Mouse (Mus musculus) neural tube, embryonic 11.5 days (tissue): ENCODE results near the gene Rfpl4. TPM values are rescaled to one million over a fixed set of nuclear protein-coding genes. Genes with fewer than 3 reads are reported as not detected.
"Not testable (repeated sequence)": the region's sequence is repeated elsewhere in the genome, so short reads cannot be mapped to it uniquely, and the experiment has no call there.

Experiments used
- ATAC-seq: fragments of 200-750 bp; cut with Nextera tagmentation; 2 replicates; pipeline ENCODE4 v1.8.0; 2017; ENCODE audit warnings: moderate number of reproducible peaks, mild to moderate bottlenecking, moderate TSS enrichment, moderate library complexity; ENCODE audit not compliant: insufficient read depth, low FRiP score, low TSS enrichment
- DNase-seq: peaks from one replicate; pipeline ENCODE4 v3.0.0-alpha.2; 2015; ENCODE audit warnings: low spot score
- H3K27ac ChIP-seq: fragments of 300-500 bp; sonication (generic); 2 replicates; pipeline ENCODE4 v1.5.1; 2014; ENCODE audit warnings: low read depth, mild to moderate bottlenecking, low read length
- H3K27me3 ChIP-seq: fragments of 300-500 bp; sonication (generic); 2 replicates; pipeline ENCODE4 v1.6.1; 2014; ENCODE audit warnings: mild to moderate bottlenecking, low read length, mixed read lengths; ENCODE audit not compliant: control insufficient read depth, insufficient read depth
- H3K36me3 ChIP-seq: fragments of 300-500 bp; sonication (generic); 2 replicates; pipeline ENCODE4 v1.6.1; 2014; ENCODE audit warnings: mild to moderate bottlenecking, low read length, moderate library complexity, mixed read lengths; ENCODE audit not compliant: control insufficient read depth, insufficient read depth
- H3K4me1 ChIP-seq: fragments of 300-500 bp; sonication (generic); 2 replicates; pipeline ENCODE4 v1.6.1; 2014; ENCODE audit warnings: low read length, mixed read lengths; ENCODE audit not compliant: control insufficient read depth, insufficient read depth
- H3K4me2 ChIP-seq: fragments of 300-500 bp; sonication (generic); 2 replicates; pipeline ENCODE4 v1.6.1; 2014; ENCODE audit warnings: low read depth, mild to moderate bottlenecking, moderate library complexity
- H3K4me3 ChIP-seq: fragments of 300-500 bp; sonication (generic); 2 replicates; pipeline ENCODE4 v1.5.1; 2014; ENCODE audit warnings: low read depth, low read length
- H3K9ac ChIP-seq: fragments of 300-500 bp; sonication (generic); 2 replicates; pipeline ENCODE4 v1.6.1; 2014; ENCODE audit warnings: mild to moderate bottlenecking, low read length
- H3K9me3 ChIP-seq: fragments of 300-500 bp; sonication (generic); 2 replicates; pipeline ENCODE4 v1.6.1; 2016; ENCODE audit warnings: low read length; ENCODE audit not compliant: control insufficient read depth
- WGBS: fragments of 180-500 bp; shearing (Covaris S2); extraction: QIAGEN DNeasy Blood & Tissue Kit; methylation state at CpG from one replicate; pipeline ENCODE4 v1.1.7; 2014; 5-methylcytosine and 5-hydroxymethylcytosine counted together
- polyA plus RNA-seq: library from polyadenylated mRNA; unstranded; fragments of >200 nt; fragmentation: Nextera tagmentation; extraction: Ambion mirVana; gene quantifications from 2 replicates; pipeline ENCODE4 v1.2.1, GENCODE M21; 2014

Rfpl4 gene
- not detected in 2 replicates for polyA plus RNA-seq

- Histone ChIP-seq H3K27ac (no peak within 1 kb of the TSS), H3K4me1 (no peaks in the 10 kb centered on the region), H3K4me3 (no peak within 1 kb of the TSS), H3K9me3 (no peaks in the 10 kb centered on the region), H3K36me3 (no peaks in the 10 kb centered on the region), H3K27me3 (no peaks in the 10 kb centered on the region), H3K9ac (no peak within 1 kb of the TSS), H3K4me2 (no peak within 1 kb of the TSS)
- 84% methylated on average over 3 of the region's 3 CpGs for WGBS
- no peak for DNase-seq
- no peak for ATAC-seq
Measured at GRCm38 (mm10) chr7:5116850-5117249, at the start of gene Rfpl4. TSS of gene Rfpl4 (minus strand) at chr7:5116950.

GRCm38 (mm10) chr7:5149570-5149969 is 32.8 kb upstream of the Rfpl4 start, which contains the start of gene Vmn1r55:
TSS of gene Vmn1r55 (minus strand) at chr7:5149670.
- not testable (repeated sequence) for H3K27me3 ChIP-seq, H3K27ac ChIP-seq, H3K9me3 ChIP-seq, H3K4me3 ChIP-seq, H3K4me2 ChIP-seq, H3K36me3 ChIP-seq, ATAC-seq, H3K4me1 ChIP-seq, DNase-seq, H3K9ac ChIP-seq

GRCm38 (mm10) chr7:5125549-5126406 is 9.0 kb upstream of the Rfpl4 start, which contains the start of gene Rasl2-9:
TSS of gene Rasl2-9 (minus strand) at chr7:5125950.
- no peaks in the 10 kb centered on the region for H3K27me3 ChIP-seq
- 18% methylated on average over 42 of the region's 42 CpGs for WGBS
- no peak within 1 kb of the TSS for H3K27ac ChIP-seq
- H3K9ac ChIP-seq, result peak within 1 kb of the TSS; percentile 42
- peak; percentile 68; the same call in 1 of the 2 replicates for ATAC-seq
- H3K36me3 ChIP-seq, result no peaks in the 10 kb centered on the region
- H3K4me2 ChIP-seq, result peak within 1 kb of the TSS; percentile 45
- no peak within 1 kb of the TSS; the same call in 1 of the 2 replicates for H3K4me3 ChIP-seq
- no peaks in the 10 kb centered on the region for H3K4me1 ChIP-seq
- no peaks in the 10 kb centered on the region for H3K9me3 ChIP-seq
- DNase-seq, result peak; percentile 80

GRCm38 (mm10) chr7:5125078-5125477 is 8.3 kb upstream of the Rfpl4 start:
- H3K36me3 ChIP-seq, result no peaks in the 10 kb centered on the region
- H3K4me2 ChIP-seq, result no peak overlapping the region
- H3K27me3 ChIP-seq, result no peaks in the 10 kb centered on the region
- WGBS, result 90% methylated on average over 8 of the region's 8 CpGs
- H3K27ac ChIP-seq, result no peak overlapping the region
- H3K4me3 ChIP-seq, result no peak overlapping the region
- H3K9me3 ChIP-seq, result no peaks in the 10 kb centered on the region
- ATAC-seq (no peak), DNase-seq (no peak)
- no peak overlapping the region for H3K9ac ChIP-seq
- no peaks in the 10 kb centered on the region for H3K4me1 ChIP-seq

- Histone ChIP-seq H3K27me3 (no peaks in the 10 kb centered on the region), H3K36me3 (no peaks in the 10 kb centered on the region), H3K9ac (no peak overlapping the region), H3K4me3 (no peak overlapping the region), H3K9me3 (no peaks in the 10 kb centered on the region), H3K27ac (no peak overlapping the region), H3K4me2 (no peak overlapping the region), H3K4me1 (no peaks in the 10 kb centered on the region)
- WGBS, result 56% methylated on average over 3 of the region's 3 CpGs
- DNase-seq (no peak), ATAC-seq (no peak)
Measured at GRCm38 (mm10) chr7:5112701-5113100, 4.0 kb downstream of the Rfpl4 start.

GRCm38 (mm10) chr7:5109301-5109700 is 7.4 kb downstream of the Rfpl4 start:
- Histone ChIP-seq H3K4me2 (no peak overlapping the region), H3K9me3 (no peaks in the 10 kb centered on the region), H3K36me3 (no peaks in the 10 kb centered on the region), H3K27ac (no peak overlapping the region), H3K4me1 (no peaks in the 10 kb centered on the region), H3K4me3 (no peak overlapping the region), H3K9ac (no peak overlapping the region), H3K27me3 (no peaks in the 10 kb centered on the region)
- 85% methylated on average over 8 of the region's 8 CpGs for WGBS
- DNase-seq (no peak), ATAC-seq (no peak)

GRCm38 (mm10) chr7:5108272-5108671 is 8.5 kb downstream of the Rfpl4 start:
- Histone ChIP-seq H3K27me3 (no peaks in the 10 kb centered on the region), H3K36me3 (no peaks in the 10 kb centered on the region), H3K4me2 (no peak overlapping the region), H3K9me3 (no peaks in the 10 kb centered on the region), H3K9ac (no peak overlapping the region), H3K4me3 (no peak overlapping the region), H3K4me1 (no peaks in the 10 kb centered on the region), H3K27ac (no peak overlapping the region)
- no peak for DNase-seq
- 79% methylated on average over 4 of the region's 4 CpGs for WGBS
- no peak for ATAC-seq

- no peak overlapping the region for H3K9ac ChIP-seq
- DNase-seq (no peak), ATAC-seq (no peak)
- no peak overlapping the region for H3K4me2 ChIP-seq
- no peak overlapping the region for H3K4me3 ChIP-seq
- 81% methylated on average over 2 of the region's 2 CpGs for WGBS
- H3K9me3 ChIP-seq, result no peaks in the 10 kb centered on the region
- H3K36me3 ChIP-seq, result peaks cover 8% of the 10 kb centered on the region
- H3K27ac ChIP-seq, result no peak overlapping the region
- H3K4me1 ChIP-seq, result no peaks in the 10 kb centered on the region
- H3K27me3 ChIP-seq, result no peaks in the 10 kb centered on the region
Measured at GRCm38 (mm10) chr7:5102564-5102963, 14.2 kb downstream of the Rfpl4 start.
